Mouse (Mus musculus) bone marrow, adult 2 months (tissue): ENCODE results near the gene Sertad1.

Experiments used
- CTCF ChIP-seq: fragments of 200-500 bp; IDR thresholded peaks from 2 replicates; pipeline ENCODE4 v1.5.1; 2011; ENCODE audit warnings: low read length, control low read depth; ENCODE audit not compliant: control insufficient read depth, insufficient read depth
- POLR2A ChIP-seq: fragments of 200-500 bp; IDR thresholded peaks from 2 replicates; pipeline ENCODE4 v1.6.1; 2011; ENCODE audit warnings: low read depth, mild to moderate bottlenecking, control low read depth, low read length, borderline replicate concordance; ENCODE audit not compliant: control insufficient read depth

- TF ChIP-seq POLR2A (no peak), CTCF (no peak)
Measured at GRCm38 (mm10) chr7:27520104-27520503, 33.4 kb downstream of the Sertad1 start.
